Mouse (Mus musculus): ENCODE measurements around the gene Chaf1a.

Gene Chaf1a

GRCm38 (mm10) chr17:56092312-56092711, 52.1 kb downstream of the Chaf1a start:
- no peak for TF ChIP-seq GATA4 (IDR thresholded peaks at IDR 0.05; ENCODE audit: insufficient replicate concordance, low read length)

- no peak for TF ChIP-seq GATA4 (IDR thresholded peaks at IDR 0.05; ENCODE audit: insufficient replicate concordance, low read length)
These were observed 52.6 kb downstream of the Chaf1a start for GRCm38 (mm10) chr17:56092794-56093193.

DNA sequence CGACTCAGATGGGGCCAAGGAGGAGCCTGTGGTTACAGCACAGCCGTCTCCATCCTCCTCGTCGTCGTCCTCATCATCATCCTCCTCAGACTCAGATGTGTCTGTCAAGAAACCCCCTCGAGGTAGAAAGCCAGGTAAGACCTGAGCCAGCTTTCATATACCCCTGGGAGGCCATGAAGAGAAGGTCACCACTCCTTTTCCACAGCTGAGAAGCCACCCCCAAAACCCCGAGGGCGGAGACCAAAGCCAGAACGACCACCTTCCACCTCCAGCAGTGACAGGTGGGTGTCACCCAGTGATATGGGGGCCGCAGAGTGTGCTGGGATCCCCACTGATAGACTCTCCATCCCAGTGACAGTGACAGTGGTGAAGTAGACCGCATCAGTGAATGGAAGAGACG, 56.6 kb downstream of the Chaf1a start:
- TF ChIP-seq GATA4 (IDR thresholded peaks at IDR 0.05; ENCODE audit: insufficient replicate concordance, low read length), result no peak

GRCm38 (mm10) chr17:56098180-56098579, 57.9 kb downstream of the Chaf1a start:
- no peak for TF ChIP-seq GATA4 (IDR thresholded peaks at IDR 0.05; ENCODE audit: insufficient replicate concordance, low read length)

DNA sequence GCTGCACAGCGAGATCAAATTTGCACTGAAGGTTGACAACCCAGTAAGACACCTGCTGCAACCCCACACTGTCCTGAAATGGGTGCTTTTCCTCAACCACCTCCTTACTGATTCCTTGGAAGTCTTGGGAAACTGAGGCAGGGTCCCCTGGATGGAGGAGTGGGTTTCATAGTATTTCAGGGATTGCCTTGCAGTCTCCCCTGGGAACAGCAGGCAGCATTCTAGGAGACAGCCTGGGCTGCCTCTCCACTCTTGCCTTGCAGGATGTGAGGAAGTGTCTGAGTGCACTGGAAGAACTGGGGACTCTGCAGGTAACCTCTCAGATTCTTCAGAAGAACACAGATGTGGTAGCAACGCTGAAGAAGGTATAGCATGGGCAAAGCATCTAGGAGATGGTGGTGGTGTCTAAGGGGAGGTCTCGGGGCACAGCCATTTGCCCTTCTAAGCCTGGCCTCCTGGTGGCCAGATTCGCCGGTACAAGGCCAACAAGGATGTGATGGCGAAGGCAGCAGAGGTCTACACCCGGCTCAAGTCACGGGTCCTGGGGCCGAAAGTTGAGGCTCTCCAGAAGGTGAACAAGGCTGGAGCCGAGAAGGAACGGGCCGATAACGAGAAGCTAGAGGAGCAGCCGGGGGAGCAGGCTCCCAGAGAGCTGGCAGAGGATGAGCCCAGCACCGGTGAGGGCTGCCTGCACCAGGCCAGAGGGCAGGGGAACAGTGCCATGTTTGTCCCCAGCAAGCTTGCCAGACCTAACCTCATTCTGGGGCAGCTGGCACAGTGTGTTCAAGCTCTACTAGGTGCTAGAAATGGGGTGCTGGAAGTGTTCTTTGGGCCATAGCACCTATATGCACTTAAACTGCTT, 58.7 kb downstream of the Chaf1a start:
- TF ChIP-seq GATA4 (IDR thresholded peaks at IDR 0.05; ENCODE audit: insufficient replicate concordance, low read length), result no peak

DNA sequence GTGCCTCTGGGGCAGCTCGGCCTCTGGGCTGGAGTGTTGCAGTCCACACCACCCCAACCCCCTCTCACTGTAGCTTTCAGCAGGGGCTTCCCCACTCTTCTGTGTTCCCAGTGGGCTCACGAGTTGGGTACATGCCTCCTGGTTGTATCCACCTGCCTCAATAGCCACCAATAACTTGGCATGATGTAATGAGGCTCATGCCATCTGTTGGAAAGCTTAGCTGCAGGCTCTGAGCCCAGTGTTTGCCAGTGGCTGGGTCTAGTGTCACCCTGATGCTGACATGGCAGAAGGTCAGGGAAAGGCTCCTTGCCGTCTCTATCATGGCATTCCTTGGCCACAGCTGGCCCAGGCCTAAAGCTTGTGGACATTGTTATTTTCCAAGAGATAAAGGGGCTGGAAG, 60.6 kb downstream of the Chaf1a start:
- no peak for TF ChIP-seq GATA4 (IDR thresholded peaks at IDR 0.05; ENCODE audit: insufficient replicate concordance, low read length)

DNA sequence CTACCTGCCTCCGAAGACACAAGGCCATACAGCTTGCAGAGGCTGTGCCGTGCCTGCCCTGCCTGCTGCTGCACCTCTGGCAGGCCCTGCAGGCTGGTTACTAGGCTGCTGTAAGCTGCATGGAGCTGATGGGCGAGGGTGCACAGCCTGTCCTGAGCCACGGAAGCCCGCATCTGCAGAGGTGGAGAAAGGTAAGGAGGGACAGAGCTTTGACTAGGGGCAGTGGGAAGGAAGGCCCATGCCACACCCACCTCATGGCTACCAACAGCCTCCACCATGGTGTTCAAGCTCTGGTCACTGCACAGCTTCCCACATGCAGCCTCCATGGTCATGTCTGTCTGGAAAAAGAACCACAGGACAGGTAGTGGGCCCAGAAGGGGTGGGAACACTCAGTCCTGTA, 61.9 kb downstream of the Chaf1a start:
- no peak for TF ChIP-seq GATA4 (IDR thresholded peaks at IDR 0.05; ENCODE audit: insufficient replicate concordance, low read length)

DNA sequence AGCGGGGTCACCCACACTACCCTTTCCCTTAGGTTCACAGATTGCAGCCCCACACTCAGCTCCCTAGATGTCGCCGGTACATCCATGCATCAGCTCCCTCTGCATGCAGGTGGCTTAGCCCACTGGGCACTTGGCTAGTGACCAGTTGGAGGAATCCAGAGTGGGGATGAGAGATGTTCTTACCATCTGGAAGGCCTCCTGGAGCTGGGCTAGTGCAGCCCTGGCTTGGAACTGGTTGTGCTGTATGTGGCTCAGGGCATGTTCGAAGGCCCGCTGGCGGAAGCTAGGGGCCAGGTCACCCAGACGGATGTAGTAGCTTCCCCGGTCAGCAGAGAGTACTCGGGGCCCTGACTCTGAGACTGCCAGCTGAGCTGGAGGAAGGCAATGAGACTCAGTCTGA, 62.7 kb downstream of the Chaf1a start:
- TF ChIP-seq GATA4 (IDR thresholded peaks at IDR 0.05; ENCODE audit: insufficient replicate concordance, low read length), result no peak

DNA sequence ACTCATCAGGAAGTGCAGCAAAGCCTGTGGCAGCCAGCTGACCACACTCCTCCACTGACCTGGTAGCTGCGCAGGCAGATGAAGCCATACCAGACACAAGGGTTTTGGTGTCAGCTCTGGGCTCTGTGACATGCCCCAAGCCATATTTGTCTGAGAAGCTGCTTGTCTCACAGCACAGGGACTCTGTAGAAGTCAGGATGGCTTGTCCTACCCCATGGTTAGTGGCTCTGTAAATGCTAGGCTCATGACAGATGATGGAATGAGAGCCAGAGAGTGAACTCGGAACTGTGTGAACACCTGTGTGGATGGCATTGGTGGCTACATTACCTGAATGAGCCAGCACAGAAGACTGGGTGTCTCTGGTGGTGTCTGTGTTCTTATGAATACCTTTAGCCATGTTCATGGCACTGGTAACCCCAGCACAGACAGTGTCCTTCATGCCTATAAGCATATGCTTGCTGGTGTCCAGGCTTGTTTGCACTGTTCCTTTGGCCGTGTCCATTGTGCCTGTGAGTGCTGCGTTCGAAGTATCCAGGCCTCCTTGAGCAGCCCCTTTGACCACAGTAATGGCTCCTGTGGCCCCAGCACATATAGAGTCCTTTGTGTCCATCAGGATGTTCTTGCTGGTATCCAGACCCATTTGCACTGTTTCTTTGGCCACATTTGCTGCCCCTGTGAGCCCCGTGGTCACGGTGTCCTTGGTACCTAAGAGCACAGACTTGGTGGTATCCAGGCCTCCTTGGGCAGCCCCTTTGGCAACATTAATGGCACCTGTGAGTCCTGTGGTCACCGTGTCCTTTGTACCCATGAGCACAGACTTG, 63.4 kb downstream of the Chaf1a start:
- TF ChIP-seq GATA4 (IDR thresholded peaks at IDR 0.05; ENCODE audit: insufficient replicate concordance, low read length), result no peak

DNA sequence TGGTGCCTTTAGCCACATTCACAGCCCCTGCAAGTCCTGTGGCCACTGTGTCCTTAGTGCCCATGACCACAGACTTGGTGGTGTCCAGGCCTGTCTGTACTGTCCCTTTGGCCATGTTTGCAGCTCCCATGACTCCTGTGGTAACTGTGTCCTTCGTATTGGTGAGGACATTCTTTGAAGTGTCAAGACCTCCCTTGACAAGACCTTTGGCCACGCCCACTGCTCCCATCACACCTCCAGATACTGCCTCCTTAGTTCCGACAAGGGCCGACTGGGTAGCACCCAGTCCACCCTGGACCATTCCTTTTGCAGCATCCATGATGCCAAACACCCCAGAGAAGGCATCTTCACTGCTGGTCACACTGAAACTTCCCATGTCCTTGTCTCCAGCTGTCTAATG, 66.7 kb downstream of the Chaf1a start:
- no peak for TF ChIP-seq GATA4 (IDR thresholded peaks at IDR 0.05; ENCODE audit: insufficient replicate concordance, low read length)

GRCm38 (mm10) chr17:56107736-56108135, 67.5 kb downstream of the Chaf1a start:
- no peak for TF ChIP-seq GATA4 (IDR thresholded peaks at IDR 0.05; ENCODE audit: insufficient replicate concordance, low read length)

DNA sequence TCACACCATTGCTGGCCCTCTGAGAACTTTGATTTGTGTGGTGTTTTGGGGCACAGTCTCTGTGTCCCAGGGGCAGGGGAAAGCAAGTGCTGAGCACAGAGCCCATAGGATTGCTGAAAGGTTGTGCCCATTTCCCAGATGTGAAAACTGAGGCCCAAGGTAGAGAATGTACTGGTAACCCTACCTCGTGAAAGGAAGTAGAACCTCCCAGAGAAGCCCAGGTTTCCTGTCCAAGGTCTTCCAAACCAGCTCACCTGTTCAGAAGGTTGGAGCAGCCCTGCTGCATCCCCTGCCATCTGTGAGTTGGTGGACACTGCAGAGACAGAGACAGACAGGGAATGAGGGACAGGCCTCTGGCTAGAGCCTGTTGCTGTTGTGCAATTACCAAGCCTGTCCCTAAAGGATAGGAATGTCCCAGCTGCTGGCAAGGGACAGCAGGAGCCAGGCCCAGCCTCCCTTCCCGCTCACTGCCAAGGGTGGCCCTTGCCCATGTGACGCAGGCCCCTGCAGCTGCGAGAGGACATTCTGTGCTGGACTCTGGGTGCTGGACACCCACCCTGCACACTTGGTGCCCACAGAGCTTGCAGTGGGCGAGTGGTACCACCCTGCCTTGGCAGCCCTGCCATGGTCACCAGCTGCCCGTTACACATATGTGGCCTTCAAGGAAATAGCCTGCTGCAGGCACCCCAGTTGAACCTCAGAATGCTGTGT, 68.2 kb downstream of the Chaf1a start:
- no peak for TF ChIP-seq GATA4 (IDR thresholded peaks at IDR 0.05; ENCODE audit: insufficient replicate concordance, low read length)

DNA sequence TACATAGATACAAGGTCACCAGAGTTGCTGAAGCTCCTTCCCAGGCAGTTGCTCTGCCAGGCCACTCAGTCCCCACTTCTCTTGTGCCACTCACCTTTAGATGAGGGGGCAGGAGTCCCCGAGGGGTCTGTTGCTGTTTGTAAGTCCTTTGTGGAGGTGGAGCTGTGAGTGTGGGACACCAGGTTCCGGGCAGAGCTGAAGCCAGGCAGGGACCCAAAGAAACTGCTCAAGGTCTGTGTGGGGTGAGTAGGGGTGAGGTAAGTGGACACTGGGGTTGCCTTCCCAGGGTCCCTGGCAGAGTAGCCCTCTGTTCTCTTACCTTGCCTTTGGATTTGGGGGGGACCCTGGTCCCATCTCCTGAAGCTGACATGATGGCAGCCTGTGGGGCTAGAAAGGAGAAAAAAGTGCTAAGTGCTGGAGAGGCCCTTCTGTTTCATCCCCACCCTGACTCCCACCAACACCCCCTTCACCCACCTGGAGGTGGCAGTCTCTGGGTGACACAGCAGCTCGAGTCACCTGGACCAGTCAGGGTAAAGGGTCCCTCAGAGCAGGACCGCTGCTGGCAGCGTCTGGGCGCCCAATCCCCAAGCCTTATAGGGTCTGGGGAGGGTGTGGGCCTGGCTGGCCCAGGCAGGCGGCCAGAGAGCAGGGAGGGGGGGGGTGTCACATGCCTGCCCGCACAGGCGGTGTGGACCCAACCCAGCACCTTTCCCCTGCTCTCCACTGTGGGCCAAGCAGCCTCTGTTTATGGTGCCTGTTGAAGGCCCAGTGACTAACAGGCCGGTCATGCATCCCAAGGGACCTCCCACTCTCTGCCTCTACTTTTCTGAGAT, 69.2 kb downstream of the Chaf1a start, which contains the start of gene Plin4:
Gene Plin4, minus strand, starts transcription at position 585 of the 833 bp plus-strand sequence.
- TF ChIP-seq GATA4 (IDR thresholded peaks at IDR 0.05; ENCODE audit: insufficient replicate concordance, low read length), result no peak

GRCm38 (mm10) chr17:56110571-56110970, 70.3 kb downstream of the Chaf1a start:
- no peak for TF ChIP-seq GATA4 (IDR thresholded peaks at IDR 0.05; ENCODE audit: insufficient replicate concordance, low read length)

DNA sequence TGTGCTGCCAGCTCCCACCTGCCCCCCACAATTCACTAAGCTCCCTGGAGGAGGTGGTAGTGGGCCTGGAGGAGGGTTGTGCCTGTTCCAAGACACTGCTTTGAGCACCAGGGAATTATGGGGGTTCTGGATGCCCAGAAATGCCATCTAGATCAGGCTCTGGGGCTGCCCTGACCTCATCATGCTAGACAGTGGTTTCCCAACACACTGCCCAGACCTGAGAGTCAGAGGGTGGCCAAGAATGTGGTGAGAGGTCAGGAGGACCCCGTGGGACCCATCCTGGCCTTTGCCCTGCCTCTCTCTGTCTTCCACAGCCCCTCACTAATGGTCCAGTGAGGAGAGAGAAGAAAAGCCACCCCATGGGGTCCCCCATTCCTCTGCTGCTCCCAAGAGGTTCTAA, 70.8 kb downstream of the Chaf1a start:
- no peak for TF ChIP-seq GATA4 (IDR thresholded peaks at IDR 0.05; ENCODE audit: insufficient replicate concordance, low read length)

Data from liver, adult (tissue).